Mouse (Mus musculus) midbrain, embryonic 10.5 days (tissue): ENCODE results near the gene Rusc1. TPM values are rescaled to one million over a fixed set of nuclear protein-coding genes. Genes with fewer than 3 reads are reported as not detected.
"Not testable (repeated sequence)": the region's sequence is repeated elsewhere in the genome, so short reads cannot be mapped to it uniquely, and the experiment has no call there.

Experiments
- DNase-seq: peaks from one replicate; pipeline ENCODE4 v3.0.0-alpha.2; 2017; ENCODE audit warnings: low spot score
- H3K27ac ChIP-seq: fragments of 300-500 bp; sonication (generic); replicated peaks from 2 replicates; pipeline ENCODE4 v1.5.1; 2016; ENCODE audit warnings: mild to moderate bottlenecking
- H3K27me3 ChIP-seq: fragments of 300-500 bp; sonication (generic); 2 replicates; pipeline ENCODE4 v1.6.1; 2016; ENCODE audit warnings: low read depth, mild to moderate bottlenecking; ENCODE audit not compliant: poor library complexity, severe bottlenecking
- H3K36me3 ChIP-seq: fragments of 300-500 bp; sonication (generic); 2 replicates; pipeline ENCODE4 v1.6.1; 2016; ENCODE audit warnings: mild to moderate bottlenecking, moderate library complexity
- H3K4me1 ChIP-seq: fragments of 300-500 bp; sonication (generic); 2 replicates; pipeline ENCODE4 v1.6.1; 2016
- H3K4me3 ChIP-seq: fragments of 300-500 bp; sonication (generic); 2 replicates; pipeline ENCODE4 v1.5.1; 2016; ENCODE audit warnings: mild to moderate bottlenecking, moderate library complexity
- H3K9me3 ChIP-seq: fragments of 300-500 bp; sonication (generic); replicated peaks from 2 replicates; pipeline ENCODE4 v1.6.1; 2016; ENCODE audit warnings: mild to moderate bottlenecking
- WGBS: fragments of 180-500 bp; shearing (Covaris S2); methylation state at CpG from one replicate; pipeline ENCODE4 v1.1.7; 2016; 5-methylcytosine and 5-hydroxymethylcytosine counted together
- polyA plus RNA-seq: library from polyadenylated mRNA; unstranded; fragments of >200 nt; fragmentation: Nextera tagmentation; extraction: Ambion mirVana; gene quantifications from 2 replicates; pipeline ENCODE4 v1.2.1, GENCODE M21; 2016

The Rusc1 gene
- polyA plus RNA-seq, 1 experiment from 2014 or later, result 18.2 TPM

DNA sequence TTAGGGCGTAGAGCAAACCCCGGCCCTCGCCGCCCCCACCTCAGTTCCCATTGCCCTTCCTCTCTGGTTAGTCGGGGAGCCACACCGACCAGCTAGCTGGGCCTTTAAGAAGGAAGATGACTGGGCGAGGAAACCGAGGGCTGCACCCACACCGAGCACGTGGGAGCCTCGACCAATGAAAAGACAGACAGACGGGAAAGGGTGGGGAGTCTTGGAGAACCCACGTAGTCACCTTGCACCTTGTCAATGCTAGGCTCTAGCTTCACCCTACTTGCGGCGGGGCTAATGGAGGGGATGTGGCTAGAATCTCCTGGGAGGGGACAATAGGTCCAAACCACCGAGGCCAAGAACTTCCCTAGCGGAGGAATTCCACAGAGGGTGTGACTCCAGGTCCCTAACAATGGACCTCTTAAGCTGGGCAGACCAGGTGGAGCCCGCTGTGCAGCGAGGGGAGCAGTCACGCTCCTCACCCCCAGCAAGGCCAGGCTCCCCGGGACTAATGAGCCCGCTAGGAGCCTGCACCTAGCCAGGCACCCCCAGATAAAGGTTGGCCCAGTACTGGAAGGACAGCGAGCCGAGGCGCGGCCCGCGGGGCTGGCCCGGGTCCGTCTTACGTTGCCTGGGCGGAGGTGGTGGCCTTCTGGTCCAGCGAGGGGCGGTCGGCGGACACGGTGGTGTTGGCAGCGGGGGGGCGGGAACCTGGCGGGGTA lies 3.1 kb downstream of the Rusc1 start:
- DNase-seq, result peak; percentile 78
- H3K36me3 ChIP-seq, result peaks cover 42% of the 10 kb centered on the region
- H3K9me3 ChIP-seq, result no peaks in the 10 kb centered on the region
- H3K4me1 ChIP-seq, result peaks cover 59% of the 10 kb centered on the region
- WGBS, result under 1% methylated on average over 40 of the region's 40 CpGs
- H3K27ac ChIP-seq, result peak overlapping the region; percentile 89
- H3K4me3 ChIP-seq, result peak overlapping the region; percentile 79
- H3K27me3 ChIP-seq, result peaks cover 70% of the 10 kb centered on the region

DNA sequence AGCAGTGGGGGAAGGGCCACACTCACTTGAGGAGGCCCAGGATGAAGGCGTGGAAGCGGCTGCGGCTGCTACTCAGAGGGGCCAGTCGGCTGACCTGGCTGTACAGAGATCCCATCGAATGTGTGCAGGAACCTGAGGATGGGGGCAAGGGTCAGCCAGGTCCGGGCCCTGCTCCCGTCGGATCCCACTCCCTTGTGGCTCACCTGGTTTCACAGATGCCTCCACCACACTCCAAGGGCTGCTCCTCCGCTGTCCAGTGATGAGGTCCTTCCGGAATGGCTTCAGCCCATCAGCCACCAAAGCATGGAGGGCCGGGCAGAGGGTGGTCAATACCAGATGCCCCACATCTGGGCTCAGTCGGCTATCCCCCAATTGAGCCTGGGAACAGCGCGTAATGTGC lies 4.1 kb downstream of the Rusc1 start:
- peaks cover 60% of the 10 kb centered on the region for H3K27me3 ChIP-seq
- H3K4me1 ChIP-seq, result peaks cover 59% of the 10 kb centered on the region

DNA sequence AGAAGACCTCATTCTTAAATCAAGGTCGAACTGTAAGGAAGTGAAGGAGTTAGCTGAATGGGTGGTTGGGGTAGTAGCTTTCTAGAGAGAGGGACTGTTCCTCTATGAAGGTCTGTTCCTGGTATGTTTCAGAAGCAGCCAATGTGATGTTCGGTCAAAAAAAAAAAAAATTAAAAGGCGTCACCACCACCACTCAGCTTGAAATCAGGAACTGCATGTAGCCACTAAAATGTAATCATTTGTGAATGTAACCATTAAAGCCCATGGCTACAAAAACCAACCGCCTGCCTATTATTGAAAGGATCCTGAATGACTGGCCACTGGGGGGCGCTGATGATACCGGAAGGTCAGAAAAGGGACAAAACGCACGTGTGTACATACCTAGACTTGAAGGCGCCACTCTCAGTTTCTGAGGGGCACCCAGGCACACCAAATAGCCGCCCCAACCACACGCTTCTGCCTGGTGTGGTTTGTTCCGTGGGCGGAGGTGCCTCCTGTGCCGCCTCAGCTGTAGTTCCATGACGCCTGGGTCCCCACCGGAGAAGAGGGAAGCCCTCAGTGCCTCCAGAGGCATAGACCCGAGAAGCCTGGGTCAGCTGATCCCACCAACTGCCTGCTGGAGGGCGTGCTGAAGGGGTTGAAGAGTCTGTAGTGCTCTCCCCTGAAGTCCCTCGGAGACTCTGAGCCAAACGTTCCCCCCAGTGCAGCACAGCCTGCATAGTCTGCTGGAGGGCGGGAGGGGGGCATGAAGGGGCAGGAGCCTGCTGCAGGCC lies 5.6 kb downstream of the Rusc1 start:
- peak overlapping the region; percentile 23; the same call in 1 of the 2 replicates for H3K4me3 ChIP-seq
- peaks cover 37% of the 10 kb centered on the region for H3K36me3 ChIP-seq
- H3K27ac ChIP-seq, result peak overlapping the region; percentile 52; the same call in 1 of the 2 replicates
- H3K9me3 ChIP-seq, result no peaks in the 10 kb centered on the region
- peaks cover 46% of the 10 kb centered on the region for H3K27me3 ChIP-seq
- H3K4me1 ChIP-seq, result peaks cover 49% of the 10 kb centered on the region
- peak; percentile 76 for DNase-seq
- WGBS, result 34% methylated on average over 21 of the region's 21 CpGs

More for the DNA sequence above, 4.1 kb downstream of the Rusc1 start:
- 67% methylated on average over 14 of the region's 14 CpGs for WGBS
- H3K4me3 ChIP-seq, result peak overlapping the region; percentile 79
- H3K9me3 ChIP-seq, result no peaks in the 10 kb centered on the region
- H3K27ac ChIP-seq, result no peak overlapping the region
- H3K36me3 ChIP-seq, result peaks cover 42% of the 10 kb centered on the region
- no peak for DNase-seq

DNA sequence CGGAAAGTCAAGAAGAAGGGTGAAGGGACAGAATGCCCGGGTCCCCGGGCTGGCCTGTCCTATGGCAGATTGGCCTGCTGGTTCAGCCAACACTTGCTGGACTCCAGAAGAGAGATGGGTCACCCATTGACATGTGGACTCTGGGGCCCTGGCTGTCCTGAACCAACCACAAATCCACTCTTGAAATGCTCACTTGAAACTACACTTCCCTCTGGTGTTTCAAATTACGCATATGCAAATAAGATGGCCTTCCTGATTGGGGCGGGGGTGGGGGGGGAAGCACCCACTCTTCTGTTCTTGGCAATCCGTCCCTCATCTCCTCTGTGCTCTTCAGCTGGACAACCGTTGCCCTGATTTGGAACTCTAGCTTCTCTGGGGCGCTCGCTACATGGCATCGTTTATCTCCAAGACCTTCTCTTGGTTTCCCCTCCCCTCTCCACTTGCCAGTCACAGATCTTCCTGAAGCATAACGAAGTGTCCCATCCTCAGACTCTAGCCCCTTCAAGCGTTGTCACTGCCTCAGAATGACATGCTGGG lies 8.4 kb downstream of the Rusc1 start:
- peaks cover 21% of the 10 kb centered on the region for H3K4me1 ChIP-seq
- WGBS, result 85% methylated on average over 12 of the region's 12 CpGs
- no peaks in the 10 kb centered on the region for H3K9me3 ChIP-seq
- H3K27ac ChIP-seq, result no peak overlapping the region
- peaks cover 56% of the 10 kb centered on the region for H3K36me3 ChIP-seq
- no peak overlapping the region for H3K4me3 ChIP-seq
- H3K27me3 ChIP-seq, result peaks cover 23% of the 10 kb centered on the region
- no peak for DNase-seq

DNA sequence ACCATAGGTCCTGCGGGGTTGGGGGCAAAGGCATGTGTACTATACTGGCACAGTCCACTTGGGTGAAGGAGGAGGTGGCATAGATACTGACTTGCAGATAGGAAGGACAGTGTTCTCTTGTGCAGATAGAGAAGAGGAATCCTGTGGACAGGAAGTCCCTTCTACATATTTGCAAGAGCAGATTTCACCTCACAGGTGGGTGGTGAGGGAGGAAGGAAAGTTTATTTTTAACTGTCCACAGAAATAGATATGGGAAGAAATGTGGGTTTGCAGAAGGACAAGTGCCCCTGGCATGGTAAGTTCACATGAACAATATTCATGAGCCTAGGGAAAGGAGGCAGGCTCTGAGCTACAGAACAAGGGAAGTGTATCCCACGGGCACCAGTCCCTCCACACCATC lies 9.0 kb downstream of the Rusc1 start:
- H3K27me3 ChIP-seq, result peaks cover 17% of the 10 kb centered on the region
- no peak for DNase-seq
- no peaks in the 10 kb centered on the region for H3K9me3 ChIP-seq
- WGBS, result 96% methylated on average over 2 of the region's 2 CpGs
- H3K4me3 ChIP-seq, result no peak overlapping the region
- H3K27ac ChIP-seq, result no peak overlapping the region
- peaks cover 15% of the 10 kb centered on the region for H3K4me1 ChIP-seq
- H3K36me3 ChIP-seq, result peaks cover 61% of the 10 kb centered on the region

DNA sequence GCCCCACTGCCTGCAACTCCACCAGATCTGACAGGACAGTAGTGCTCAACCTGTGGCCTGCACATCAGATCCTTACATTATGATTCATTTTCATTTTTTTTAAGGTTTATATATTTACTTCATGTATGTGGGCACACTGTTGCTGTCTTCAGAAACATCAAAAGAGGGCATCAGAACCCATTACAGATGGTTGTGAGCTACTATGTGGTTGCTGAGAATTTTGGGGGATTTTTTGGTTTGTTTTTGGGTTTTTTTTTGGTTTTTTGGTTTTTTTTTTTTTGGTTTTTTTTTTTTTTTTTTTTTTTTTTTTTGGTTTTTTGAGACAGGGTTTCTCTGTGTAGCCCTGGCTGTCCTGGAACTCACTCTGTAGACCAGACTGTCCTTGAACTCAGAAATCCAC lies 10.8 kb downstream of the Rusc1 start:
- H3K27me3 ChIP-seq, DNase-seq, H3K4me3 ChIP-seq, H3K9me3 ChIP-seq, H3K4me1 ChIP-seq, H3K27ac ChIP-seq: not testable (repeated sequence)
- H3K36me3 ChIP-seq, result peaks cover 64% of the 10 kb centered on the region

DNA sequence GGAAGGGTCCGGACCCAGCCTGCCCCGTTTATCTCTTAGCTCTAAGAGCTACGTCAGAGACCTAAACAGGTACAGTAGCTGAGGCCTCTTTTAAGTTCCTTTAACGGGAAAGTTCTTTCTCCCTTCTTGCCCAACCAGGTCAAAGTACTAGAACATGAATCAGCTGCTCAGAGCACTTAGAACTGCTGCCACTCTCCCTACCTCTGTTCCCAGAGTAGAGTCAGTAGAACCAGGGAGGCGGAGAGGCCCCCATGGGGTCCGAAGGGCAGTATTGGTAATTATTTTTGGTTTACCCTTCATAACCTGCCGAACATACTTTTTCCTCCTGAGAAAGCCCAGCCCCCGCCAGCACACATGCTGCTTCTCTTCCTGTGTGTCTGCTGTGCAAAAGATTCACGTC lies 15.7 kb downstream of the Rusc1 start:
- H3K4me3 ChIP-seq, result no peak overlapping the region
- H3K27me3 ChIP-seq, result no peaks in the 10 kb centered on the region
- peaks cover 92% of the 10 kb centered on the region for H3K36me3 ChIP-seq
- H3K9me3 ChIP-seq, result no peaks in the 10 kb centered on the region
- no peak for DNase-seq
- WGBS, result 93% methylated on average over 9 of the region's 9 CpGs
- no peak overlapping the region for H3K27ac ChIP-seq
- H3K4me1 ChIP-seq, result no peaks in the 10 kb centered on the region

DNA sequence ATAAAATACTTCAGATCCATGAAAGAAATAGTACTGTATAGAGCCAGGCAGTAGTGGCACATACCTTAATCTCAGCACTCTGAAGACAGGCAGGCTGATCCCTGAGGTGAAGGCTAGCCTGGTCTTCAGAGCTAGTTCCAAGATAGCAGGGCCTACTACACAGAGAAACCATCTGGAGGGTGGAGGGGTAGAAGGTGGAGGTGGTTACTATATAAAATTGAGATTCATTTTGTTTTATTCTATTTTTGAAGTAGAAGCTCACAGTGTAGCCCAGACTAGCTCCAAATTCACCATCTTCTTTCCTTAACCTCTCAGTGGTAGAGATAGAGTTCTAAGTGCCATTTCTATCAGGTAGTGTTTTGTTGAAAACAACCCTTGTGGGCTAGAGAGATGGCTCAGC lies 25.8 kb downstream of the Rusc1 start:
- H3K36me3 ChIP-seq, result peaks cover 98% of the 10 kb centered on the region
- no peaks in the 10 kb centered on the region for H3K9me3 ChIP-seq
- DNase-seq, result no peak
- H3K27me3 ChIP-seq, result no peaks in the 10 kb centered on the region
- peaks cover 1% of the 10 kb centered on the region; the same call in 1 of the 2 replicates for H3K4me1 ChIP-seq
- H3K27ac ChIP-seq, result no peak overlapping the region
- no peak overlapping the region for H3K4me3 ChIP-seq

DNA sequence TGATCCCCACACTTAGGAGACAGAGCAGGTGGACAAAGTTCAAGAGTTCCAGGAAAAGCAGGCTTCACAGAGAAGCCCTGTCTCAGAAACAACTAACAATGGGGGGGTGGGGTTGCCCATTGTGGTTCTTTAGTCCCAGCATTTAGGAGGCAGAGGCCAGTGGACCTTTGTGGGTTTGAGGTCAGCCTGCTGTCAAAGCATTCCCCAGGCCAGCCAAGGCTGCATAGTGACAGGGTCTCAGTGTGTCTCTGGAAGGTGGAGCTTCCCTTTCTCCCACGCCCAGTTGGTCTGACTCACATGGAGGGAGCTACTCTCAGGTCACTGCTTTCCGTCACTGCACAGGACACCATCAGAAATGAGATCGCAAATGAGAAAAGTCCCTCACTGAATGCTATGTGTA lies 31.4 kb downstream of the Rusc1 start:
- H3K36me3 ChIP-seq, result peaks cover 94% of the 10 kb centered on the region
- H3K27ac ChIP-seq, result no peak overlapping the region
- H3K4me1 ChIP-seq, result peaks cover 11% of the 10 kb centered on the region
- peak; percentile 61 for DNase-seq
- no peaks in the 10 kb centered on the region for H3K27me3 ChIP-seq
- H3K4me3 ChIP-seq, result no peak overlapping the region
- WGBS, result 44% methylated on average over 3 of the region's 3 CpGs
- no peaks in the 10 kb centered on the region for H3K9me3 ChIP-seq

DNA sequence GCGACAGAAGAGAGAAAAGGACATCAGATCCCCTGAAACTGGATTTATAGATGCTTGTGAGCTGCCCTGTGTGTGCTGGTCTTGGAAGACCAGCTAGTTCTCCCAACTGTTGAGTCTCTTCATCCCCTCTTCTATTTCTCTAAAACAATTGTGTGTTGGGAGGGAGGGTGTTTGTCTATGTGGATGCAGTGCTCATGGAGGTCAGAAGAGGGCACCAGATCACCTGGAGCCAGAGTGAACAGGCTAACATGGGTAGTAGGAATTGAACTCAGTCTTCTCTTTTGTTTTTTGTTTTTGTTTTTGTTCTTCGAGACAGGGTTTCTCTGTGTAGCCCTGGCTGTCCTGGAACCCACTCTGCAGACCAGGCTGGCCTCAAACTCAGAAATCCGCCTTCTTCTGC lies 34.3 kb downstream of the Rusc1 start:
- Histone ChIP-seq H3K9me3 (no peaks in the 10 kb centered on the region), H3K36me3 (peaks cover 96% of the 10 kb centered on the region), H3K4me1 (peaks cover 11% of the 10 kb centered on the region), H3K4me3 (no peak overlapping the region), H3K27ac (no peak overlapping the region), H3K27me3 (no peaks in the 10 kb centered on the region)
- no peak for DNase-seq
- WGBS, result 82% methylated on average over 3 of the region's 3 CpGs

DNA sequence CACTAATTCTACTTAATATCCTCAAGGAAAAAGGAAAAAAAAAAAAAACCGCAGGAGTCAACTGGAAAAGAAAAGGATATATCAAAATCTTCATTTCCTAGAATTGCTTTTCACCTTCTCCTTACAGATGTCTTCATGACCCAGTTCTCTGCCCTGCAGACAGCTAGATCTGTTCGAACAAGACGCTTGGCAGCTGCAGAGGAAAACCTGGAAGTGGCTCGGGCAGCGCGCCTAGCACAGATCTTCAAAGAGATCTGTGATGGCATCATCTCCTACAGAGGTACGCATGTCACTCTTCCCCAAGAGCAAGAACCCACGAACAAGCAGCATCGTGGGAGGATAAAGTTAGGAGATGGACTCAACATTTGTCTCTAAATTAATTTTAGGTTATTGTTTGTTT lies 34.8 kb downstream of the Rusc1 start:
- Histone ChIP-seq H3K9me3 (no peaks in the 10 kb centered on the region), H3K27me3 (no peaks in the 10 kb centered on the region), H3K36me3 (peaks cover 96% of the 10 kb centered on the region), H3K27ac (no peak overlapping the region), H3K4me1 (peaks cover 11% of the 10 kb centered on the region), H3K4me3 (no peak overlapping the region)
- no peak for DNase-seq
- 93% methylated on average over 9 of the region's 9 CpGs for WGBS

DNA sequence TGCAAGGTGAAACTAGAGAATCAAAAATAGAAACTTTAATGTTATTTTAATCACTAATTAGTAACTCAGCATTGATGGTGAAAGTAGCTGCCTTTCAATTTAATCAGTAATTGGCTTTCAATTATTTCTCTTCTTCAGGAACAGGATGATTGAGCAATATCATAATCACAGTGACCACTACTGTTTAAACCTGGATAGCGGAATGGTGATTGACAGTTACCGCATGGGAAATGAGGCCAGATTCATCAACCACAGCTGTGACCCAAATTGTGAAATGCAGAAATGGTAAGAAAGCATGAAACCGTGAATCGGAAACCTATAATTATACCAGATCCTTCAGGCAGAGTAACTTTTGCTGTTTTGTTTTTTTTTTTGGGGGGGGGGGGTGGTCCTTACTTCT lies 49.8 kb downstream of the Rusc1 start:
- Histone ChIP-seq H3K36me3 (peaks cover 93% of the 10 kb centered on the region), H3K4me1 (no peaks in the 10 kb centered on the region), H3K27me3 (no peaks in the 10 kb centered on the region), H3K9me3 (no peaks in the 10 kb centered on the region), H3K4me3 (no peak overlapping the region), H3K27ac (no peak overlapping the region)
- DNase-seq, result no peak
- 95% methylated on average over 4 of the region's 4 CpGs for WGBS
